Mouse (Mus musculus): ENCODE results near the gene Gsn.

DNA sequence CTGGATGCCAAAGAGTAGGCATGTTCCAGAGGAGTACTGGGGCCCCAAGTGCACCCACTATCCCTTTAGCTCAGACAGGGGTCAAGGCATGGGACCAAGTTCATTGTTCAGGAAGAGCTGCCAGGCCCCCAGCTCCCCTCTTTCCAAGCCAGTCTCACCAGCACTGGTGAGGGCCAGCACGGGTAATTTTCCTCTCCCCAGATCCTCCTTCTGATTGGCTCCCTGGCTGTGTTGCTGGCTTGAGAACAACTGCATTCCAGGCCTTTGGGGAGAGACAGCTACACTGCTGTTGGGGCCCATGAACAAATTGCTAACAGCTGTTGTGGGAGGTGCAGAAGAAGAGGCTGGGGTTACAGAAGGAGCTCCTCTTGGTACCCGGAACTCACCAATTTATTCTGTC lies 17.4 kb downstream of the Gsn start:
- no peak for TF ChIP-seq ZNF384 (IDR thresholded peaks at IDR 0.05; ENCODE audit: low read depth, low read length)
- TF ChIP-seq MAFK (IDR thresholded peaks at IDR 0.05; ENCODE audit: insufficient read depth, low read depth, low read length), result no peak
- TF ChIP-seq CHD2 (IDR thresholded peaks at IDR 0.05; ENCODE audit: low read depth, low read length), result no peak
- TF ChIP-seq HCFC1 (IDR thresholded peaks at IDR 0.05; ENCODE audit: borderline replicate concordance, insufficient read depth, low read length), result no peak

All from ES-E14 (cell line).